Mouse (Mus musculus) layer of hippocampus, adult 9-10 months (tissue): ENCODE data around the gene Hal.

Source experiments
- DNase-seq: peaks from one replicate; pipeline ENCODE4 v3.0.0; 2022; ENCODE audit warnings: low spot score

Gene Hal

DNA sequence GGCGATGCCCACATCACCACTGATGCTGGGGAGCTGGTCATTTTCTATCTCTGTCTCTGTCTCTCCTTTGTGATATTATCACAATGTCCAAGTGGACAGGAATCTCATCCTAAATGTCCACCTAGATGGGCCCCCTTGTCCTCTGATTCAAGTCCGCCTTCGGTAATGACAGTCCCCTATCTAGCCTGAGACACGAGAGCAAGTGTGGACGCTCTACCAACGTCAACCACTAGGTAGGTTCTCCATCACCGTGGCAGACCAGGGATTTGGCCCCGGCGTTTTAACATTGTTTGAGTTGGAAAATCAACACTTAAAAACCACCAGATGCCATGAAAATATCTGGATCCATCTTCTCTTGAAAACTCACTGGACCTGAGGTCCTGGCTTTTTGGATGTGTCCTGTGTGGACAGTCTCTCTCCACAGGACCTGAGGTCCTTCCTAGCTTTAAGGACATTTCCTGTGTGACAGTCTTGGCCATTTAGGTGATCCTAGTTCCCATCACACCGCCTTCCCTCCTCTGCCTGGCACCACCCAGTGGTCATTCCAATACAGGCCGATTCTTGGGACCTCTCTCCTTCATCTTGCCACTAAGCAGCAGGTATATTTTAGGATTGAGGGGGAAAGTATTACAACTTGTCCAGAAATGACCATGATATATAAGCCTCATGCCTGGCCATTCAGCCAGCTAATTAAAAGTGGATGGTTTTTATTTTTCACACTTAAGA lies 79.4 kb downstream of the Hal start:
- no peak for DNase-seq

DNA sequence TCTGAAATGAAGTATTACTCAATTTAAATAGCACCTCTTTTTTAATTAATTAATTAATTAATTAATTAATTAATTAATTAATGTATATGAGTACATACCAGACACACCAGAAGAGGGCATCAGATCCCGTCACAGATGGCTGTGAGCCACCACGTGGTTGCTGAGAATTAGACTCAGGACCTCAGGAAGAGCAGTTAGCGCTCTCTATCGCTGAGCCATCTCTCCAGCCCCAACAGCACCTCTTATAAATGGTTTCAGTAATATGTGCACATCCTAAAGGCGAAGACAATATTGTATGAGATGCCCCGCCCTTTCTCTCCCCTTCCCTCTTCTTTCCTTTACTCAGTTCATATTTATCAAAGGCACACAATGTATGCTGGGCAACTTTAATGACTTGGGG lies 80.1 kb downstream of the Hal start:
- no peak for DNase-seq
